Mouse (Mus musculus) limb, embryonic 10.5 days (tissue): Measurements from ENCODE around the gene Pgpep1. TPM values are rescaled to one million over a fixed set of nuclear protein-coding genes. Genes with fewer than 3 reads are reported as not detected.

Experiments
- DNase-seq: peaks from one replicate; pipeline ENCODE4 v3.0.0-alpha.2; 2017; ENCODE audit warnings: low spot score
- H3K27ac ChIP-seq: fragments of 300-500 bp; sonication (generic); 2 replicates; pipeline ENCODE4 v1.5.1; 2016; ENCODE audit warnings: mild to moderate bottlenecking
- H3K27me3 ChIP-seq: fragments of 300-500 bp; sonication (generic); 2 replicates; pipeline ENCODE4 v1.6.1; 2016; ENCODE audit warnings: low read depth, mild to moderate bottlenecking; ENCODE audit not compliant: poor library complexity, severe bottlenecking
- H3K36me3 ChIP-seq: fragments of 300-500 bp; sonication (generic); 2 replicates; pipeline ENCODE4 v1.6.1; 2016; ENCODE audit warnings: mild to moderate bottlenecking, moderate library complexity
- H3K4me1 ChIP-seq: fragments of 300-500 bp; sonication (generic); 2 replicates; pipeline ENCODE4 v1.6.1; 2016
- H3K4me3 ChIP-seq: fragments of 300-500 bp; sonication (generic); 2 replicates; pipeline ENCODE4 v1.5.1; 2016; ENCODE audit warnings: mild to moderate bottlenecking, moderate library complexity
- H3K9me3 ChIP-seq: fragments of 300-500 bp; sonication (generic); replicated peaks from 2 replicates; pipeline ENCODE4 v1.6.1; 2016; ENCODE audit warnings: mild to moderate bottlenecking
- WGBS: fragments of 180-500 bp; shearing (Covaris S2); methylation state at CpG from one replicate; pipeline ENCODE4 v1.1.7; 2016; 5-methylcytosine and 5-hydroxymethylcytosine counted together
- polyA plus RNA-seq: library from polyadenylated mRNA; unstranded; fragments of >200 nt; fragmentation: Nextera tagmentation; extraction: Ambion mirVana; gene quantifications from 2 replicates; pipeline ENCODE4 v1.2.1, GENCODE M21; 2016

Gene Pgpep1
- polyA plus RNA-seq, 1 experiment from 2014 or later, result 45.0 TPM

- Histone ChIP-seq H3K4me1 (peaks cover 34% of the 10 kb centered on the region), H3K4me3 (no peak overlapping the region), H3K27me3 (peaks cover 2% of the 10 kb centered on the region), H3K27ac (no peak overlapping the region), H3K36me3 (no peaks in the 10 kb centered on the region), H3K9me3 (no peaks in the 10 kb centered on the region)
- WGBS, result 89% methylated on average over 8 of the region's 8 CpGs
- no peak for DNase-seq
Observed at GRCm38 (mm10) chr8:70615281-70615680, 44.9 kb downstream of the Pgpep1 start.

GRCm38 (mm10) chr8:70614469-70614868, 45.7 kb downstream of the Pgpep1 start:
- H3K27ac ChIP-seq, result no peak overlapping the region
- H3K4me1 ChIP-seq, result peaks cover 42% of the 10 kb centered on the region
- H3K27me3 ChIP-seq, result no peaks in the 10 kb centered on the region
- DNase-seq, result no peak
- H3K4me3 ChIP-seq, result no peak overlapping the region
- no peaks in the 10 kb centered on the region for H3K9me3 ChIP-seq
- H3K36me3 ChIP-seq, result peaks cover 1% of the 10 kb centered on the region; the same call in 1 of the 2 replicates
- 77% methylated on average over 5 of the region's 5 CpGs for WGBS

DNA sequence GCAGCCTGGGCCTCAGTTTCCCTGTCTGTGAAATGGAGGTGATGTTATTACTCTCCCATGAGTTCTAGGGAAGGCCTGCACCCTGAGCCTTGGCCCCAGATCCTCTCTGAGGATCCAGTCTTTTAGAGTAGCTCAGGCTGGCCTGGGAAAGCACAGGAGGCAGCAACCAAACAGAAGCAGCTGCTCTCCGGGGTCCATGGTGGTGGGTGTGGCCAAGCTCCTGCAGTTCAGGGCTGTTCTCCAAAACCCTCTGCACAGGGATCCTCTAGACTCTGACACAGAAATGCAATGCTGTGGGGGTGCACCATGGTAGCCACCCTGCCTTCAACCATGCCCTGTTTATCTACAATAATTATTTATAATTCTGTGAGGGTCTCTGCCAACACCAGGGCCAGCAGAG, 46.4 kb downstream of the Pgpep1 start:
- Histone ChIP-seq H3K27ac (no peak overlapping the region), H3K9me3 (no peaks in the 10 kb centered on the region), H3K4me1 (peaks cover 45% of the 10 kb centered on the region), H3K4me3 (no peak overlapping the region), H3K36me3 (peaks cover 3% of the 10 kb centered on the region; the same call in 1 of the 2 replicates), H3K27me3 (no peaks in the 10 kb centered on the region)
- WGBS, result 13% methylated on average over 1 of the region's 1 CpGs
- no peak for DNase-seq

DNA sequence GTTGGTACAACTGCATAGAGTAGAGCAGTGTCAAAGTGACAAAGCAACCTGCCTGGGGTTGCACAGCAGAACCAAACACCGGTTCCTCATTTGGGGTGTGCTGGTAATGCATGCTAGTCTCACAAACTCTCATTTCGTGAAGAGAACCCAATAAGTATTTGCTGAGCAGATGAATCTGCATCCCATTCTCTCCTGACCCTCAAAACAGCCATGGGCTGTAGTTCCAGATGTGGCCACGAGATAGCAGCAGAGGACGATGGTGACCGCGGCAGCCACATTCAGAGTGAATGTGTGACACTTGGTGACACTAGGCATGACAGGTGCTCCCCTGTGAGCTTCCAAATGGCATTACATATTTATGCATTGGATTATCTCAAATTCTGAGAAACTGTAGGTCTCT, 48.3 kb downstream of the Pgpep1 start:
- Histone ChIP-seq H3K36me3 (peaks cover 3% of the 10 kb centered on the region; the same call in 1 of the 2 replicates), H3K27me3 (no peaks in the 10 kb centered on the region), H3K4me1 (peaks cover 52% of the 10 kb centered on the region), H3K4me3 (peak overlapping the region; percentile 87), H3K9me3 (no peaks in the 10 kb centered on the region), H3K27ac (peak overlapping the region; percentile 99)
- DNase-seq, result peak; percentile 88
- WGBS, result under 1% methylated on average over 6 of the region's 6 CpGs

DNA sequence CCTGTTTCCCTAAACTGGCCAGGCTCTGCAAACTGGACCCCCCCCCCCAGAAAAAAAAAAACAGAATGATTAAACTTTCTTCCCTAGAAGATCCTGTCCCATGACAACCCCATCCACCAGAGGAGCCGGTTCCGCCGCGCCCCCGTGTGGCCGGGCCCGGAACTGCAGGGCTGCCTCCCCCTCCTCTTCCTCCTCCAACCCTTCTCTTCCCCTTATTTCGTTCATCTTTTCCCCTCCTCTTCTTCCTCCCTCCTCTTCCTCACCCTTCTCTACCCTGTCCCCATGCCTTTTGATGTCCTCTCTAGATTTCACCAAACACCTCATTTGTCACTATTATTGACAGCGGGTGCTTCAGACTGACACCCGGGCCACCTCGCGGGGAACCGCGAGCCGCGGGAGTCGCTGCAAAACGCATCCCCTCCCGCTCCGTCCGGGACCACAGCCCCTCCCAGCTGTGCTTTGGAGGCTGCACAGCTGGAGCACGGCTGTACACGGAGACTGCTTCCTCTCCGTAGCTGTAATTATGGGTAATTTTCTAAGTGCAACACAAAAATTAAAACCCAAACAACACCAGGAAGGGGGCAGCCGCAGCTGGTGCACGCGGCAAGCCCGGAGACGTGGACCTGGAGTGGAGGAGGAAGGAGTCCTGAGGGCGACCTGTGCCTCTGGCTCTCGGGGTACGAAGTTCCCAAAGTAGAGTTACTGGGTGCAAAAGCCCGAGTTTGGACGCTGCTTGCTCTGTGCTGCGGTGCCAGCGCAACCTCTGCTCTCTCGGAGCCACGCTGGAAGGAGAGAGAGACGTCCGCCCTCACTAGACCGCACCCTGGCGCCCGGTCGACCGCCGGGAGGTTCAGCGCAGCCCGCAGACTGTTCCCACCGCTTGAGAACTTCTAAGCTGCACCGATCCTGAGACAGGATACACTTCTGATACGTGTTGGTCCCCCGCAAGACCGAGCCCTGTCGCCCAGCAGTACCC, 49.1 kb downstream of the Pgpep1 start:
- Histone ChIP-seq H3K27me3 (no peaks in the 10 kb centered on the region), H3K36me3 (peaks cover 6% of the 10 kb centered on the region), H3K27ac (peak overlapping the region; percentile 99), H3K9me3 (no peaks in the 10 kb centered on the region), H3K4me3 (peak overlapping the region; percentile 87), H3K4me1 (peaks cover 60% of the 10 kb centered on the region)
- peak; percentile 97 for DNase-seq
- under 1% methylated on average over 54 of the region's 54 CpGs for WGBS

GRCm38 (mm10) chr8:70609849-70610795, 50.1 kb downstream of the Pgpep1 start:
- peaks cover 14% of the 10 kb centered on the region for H3K36me3 ChIP-seq
- peaks cover 66% of the 10 kb centered on the region for H3K4me1 ChIP-seq
- 1% methylated on average over 43 of the region's 45 CpGs for WGBS

DNA sequence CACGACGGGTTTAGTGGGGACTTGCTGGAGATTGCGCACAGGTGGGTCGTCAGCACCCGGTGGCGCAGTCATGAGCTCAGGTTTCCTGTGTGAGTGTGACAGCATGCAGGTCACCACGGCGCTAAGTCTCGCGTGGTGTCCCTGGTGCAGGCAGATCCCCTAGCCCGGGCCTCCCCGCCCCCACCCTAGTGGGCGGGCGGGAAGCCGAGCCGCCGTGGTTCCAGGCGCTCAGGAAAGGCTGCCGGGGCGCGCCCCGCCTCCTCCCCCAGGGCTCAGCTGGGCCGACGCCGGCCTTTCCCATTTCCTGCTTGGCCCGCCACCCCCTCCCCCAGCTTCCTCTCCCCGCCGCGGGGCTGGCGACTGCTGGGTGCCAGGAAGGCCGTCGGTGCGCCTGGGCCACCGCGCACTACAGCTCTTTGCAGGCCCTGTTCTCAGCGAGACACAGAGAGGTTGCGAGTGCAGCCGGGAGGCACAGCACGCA, 50.8 kb downstream of the Pgpep1 start:
- peak; percentile 95 for DNase-seq
- peak overlapping the region; percentile 99 for H3K27ac ChIP-seq
- peak overlapping the region; percentile 87 for H3K4me3 ChIP-seq
- no peaks in the 10 kb centered on the region for H3K27me3 ChIP-seq
- H3K36me3 ChIP-seq, result peaks cover 21% of the 10 kb centered on the region
- H3K4me1 ChIP-seq, result peaks cover 73% of the 10 kb centered on the region
- no peaks in the 10 kb centered on the region for H3K9me3 ChIP-seq
- WGBS, result under 1% methylated on average over 39 of the region's 39 CpGs

More at GRCm38 (mm10) chr8:70609849-70610795, 50.1 kb downstream of the Pgpep1 start:
- peak; percentile 93 for DNase-seq
- Histone ChIP-seq H3K27me3 (no peaks in the 10 kb centered on the region), H3K4me3 (peak overlapping the region; percentile 87), H3K27ac (peak overlapping the region; percentile 99), H3K9me3 (no peaks in the 10 kb centered on the region)

GRCm38 (mm10) chr8:70608749-70609367, 51.3 kb downstream of the Pgpep1 start, which contains the start of gene Ssbp4:
Ssbp4 (minus strand) TSS chr8:70608872.
- Histone ChIP-seq H3K36me3 (peaks cover 27% of the 10 kb centered on the region), H3K27ac (peak within 1 kb of the TSS; percentile 99), H3K27me3 (no peaks in the 10 kb centered on the region), H3K4me1 (peaks cover 73% of the 10 kb centered on the region), H3K9me3 (no peaks in the 10 kb centered on the region), H3K4me3 (peak within 1 kb of the TSS; percentile 87)
- no peak for DNase-seq
- 6% methylated on average over 26 of the region's 26 CpGs for WGBS

GRCm38 (mm10) chr8:70607898-70608748, 52.1 kb downstream of the Pgpep1 start:
- no peaks in the 10 kb centered on the region for H3K9me3 ChIP-seq
- WGBS, result 3% methylated on average over 84 of the region's 84 CpGs
- H3K27ac ChIP-seq, result peak overlapping the region; percentile 99
- peak; percentile 80 for DNase-seq
- peaks cover 33% of the 10 kb centered on the region for H3K36me3 ChIP-seq
- no peaks in the 10 kb centered on the region for H3K27me3 ChIP-seq
- H3K4me1 ChIP-seq, result peaks cover 73% of the 10 kb centered on the region
- peak overlapping the region; percentile 87 for H3K4me3 ChIP-seq

DNA sequence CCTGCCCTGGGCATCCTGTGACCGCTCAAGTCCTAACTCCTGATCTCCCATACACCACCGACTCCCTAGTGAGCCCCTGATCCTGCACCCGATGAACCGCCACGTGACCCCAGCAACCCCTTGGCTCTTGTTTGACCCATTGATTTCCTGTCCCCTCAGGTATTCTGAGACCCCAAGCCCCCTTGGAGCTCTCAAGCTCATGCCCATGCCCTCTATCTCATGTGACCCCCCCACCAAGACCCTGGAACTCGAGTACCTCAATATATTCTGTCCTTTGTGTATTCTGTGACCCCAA, 52.6 kb downstream of the Pgpep1 start:
- no peaks in the 10 kb centered on the region for H3K27me3 ChIP-seq
- DNase-seq, result no peak
- 27% methylated on average over 6 of the region's 6 CpGs for WGBS
- peaks cover 76% of the 10 kb centered on the region for H3K4me1 ChIP-seq
- H3K36me3 ChIP-seq, result peaks cover 39% of the 10 kb centered on the region
- H3K27ac ChIP-seq, result peak overlapping the region; percentile 99
- no peaks in the 10 kb centered on the region for H3K9me3 ChIP-seq
- H3K4me3 ChIP-seq, result peak overlapping the region; percentile 87

DNA sequence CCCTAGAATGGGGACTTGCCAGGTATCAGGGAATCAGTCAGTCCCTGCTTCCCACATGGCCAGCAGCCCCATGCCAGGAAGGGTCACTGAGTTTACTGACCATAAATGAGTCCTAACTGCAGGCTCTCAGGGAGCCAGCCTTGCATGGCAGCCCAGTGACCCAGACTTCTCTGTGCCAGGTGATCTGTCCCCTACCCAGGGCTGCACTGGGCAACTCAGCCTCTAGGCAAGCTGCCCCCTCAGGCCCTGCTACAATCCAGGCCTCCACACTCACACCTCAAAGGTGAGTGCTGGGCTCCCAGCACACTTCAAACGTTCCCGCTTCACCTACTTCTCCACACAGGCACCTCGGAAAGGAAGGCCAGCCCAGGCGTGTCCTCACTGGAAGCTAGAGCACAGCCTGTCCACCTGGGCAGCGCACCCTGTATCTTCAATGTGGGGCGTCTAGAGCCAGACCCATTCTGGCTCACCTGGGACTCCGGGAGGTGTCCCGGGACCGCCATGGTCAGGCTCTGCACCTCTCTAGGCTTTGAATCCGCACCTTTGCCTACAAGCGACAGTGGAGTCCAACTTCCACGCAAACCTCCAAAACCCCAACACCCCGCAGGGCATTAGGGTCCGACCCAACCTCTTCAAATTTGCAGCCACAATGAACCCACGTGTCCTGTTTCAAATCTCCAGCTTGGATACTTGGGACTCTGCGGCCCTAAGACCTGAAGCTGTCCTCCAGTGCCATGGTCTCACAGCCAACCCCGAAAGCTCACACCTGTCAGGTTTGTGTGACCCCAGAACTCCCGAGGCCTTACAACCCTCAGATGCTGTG, 53.2 kb downstream of the Pgpep1 start:
- WGBS, result 63% methylated on average over 18 of the region's 18 CpGs
- DNase-seq, result peak; percentile 61
- no peaks in the 10 kb centered on the region; the same call in 1 of the 2 replicates for H3K9me3 ChIP-seq
- H3K4me1 ChIP-seq, result peaks cover 77% of the 10 kb centered on the region
- H3K36me3 ChIP-seq, result peaks cover 45% of the 10 kb centered on the region
- peak overlapping the region; percentile 87 for H3K4me3 ChIP-seq
- H3K27me3 ChIP-seq, result no peaks in the 10 kb centered on the region
- peak overlapping the region; percentile 99 for H3K27ac ChIP-seq
